Mouse (Mus musculus) left cerebral cortex, adult 2 months (tissue): Measurements from ENCODE around the gene Krt77. TPM values are rescaled to one million over a fixed set of nuclear protein-coding genes. Genes with fewer than 3 reads are reported as not detected.

Source experiments
- DNase-seq, 2 experiments: peaks; one replicate each; pipeline ENCODE4 v3.0.0; 2021 to 2022; ENCODE audit warnings: low spot score in 2 of 2, mixed read lengths in 1 of 2; ENCODE audit errors: extremely low spot score in 1 of 2
- H3K27ac ChIP-seq: fragments of 200-600 bp; 2 replicates; pipeline ENCODE4 v1.8.1; 2022
- H3K4me3 ChIP-seq: fragments of 200-600 bp; 2 replicates; pipeline ENCODE4 v1.8.1; 2022
- CTCF ChIP-seq: fragments of 200-600 bp; IDR thresholded peaks from 2 replicates; pipeline ENCODE4 v1.8.1; 2022; ENCODE audit warnings: antibody characterized with exemption, mild to moderate bottlenecking, moderate library complexity
- intact Hi-C: fragments of 180-260 bp; cut with DNase I; formaldehyde crosslinking; loops from one replicate; pipeline ENCODE4 v1.15.1; 2025
- total RNA-seq, 2 experiments: library from RNA; stranded (reverse); gene quantifications; 2 replicates each; pipeline ENCODE4 v1.2.3; 2021

Gene Krt77
- total RNA-seq, 2 experiments from 2014 or later: 11.4 to 13.8 TPM

DNA sequence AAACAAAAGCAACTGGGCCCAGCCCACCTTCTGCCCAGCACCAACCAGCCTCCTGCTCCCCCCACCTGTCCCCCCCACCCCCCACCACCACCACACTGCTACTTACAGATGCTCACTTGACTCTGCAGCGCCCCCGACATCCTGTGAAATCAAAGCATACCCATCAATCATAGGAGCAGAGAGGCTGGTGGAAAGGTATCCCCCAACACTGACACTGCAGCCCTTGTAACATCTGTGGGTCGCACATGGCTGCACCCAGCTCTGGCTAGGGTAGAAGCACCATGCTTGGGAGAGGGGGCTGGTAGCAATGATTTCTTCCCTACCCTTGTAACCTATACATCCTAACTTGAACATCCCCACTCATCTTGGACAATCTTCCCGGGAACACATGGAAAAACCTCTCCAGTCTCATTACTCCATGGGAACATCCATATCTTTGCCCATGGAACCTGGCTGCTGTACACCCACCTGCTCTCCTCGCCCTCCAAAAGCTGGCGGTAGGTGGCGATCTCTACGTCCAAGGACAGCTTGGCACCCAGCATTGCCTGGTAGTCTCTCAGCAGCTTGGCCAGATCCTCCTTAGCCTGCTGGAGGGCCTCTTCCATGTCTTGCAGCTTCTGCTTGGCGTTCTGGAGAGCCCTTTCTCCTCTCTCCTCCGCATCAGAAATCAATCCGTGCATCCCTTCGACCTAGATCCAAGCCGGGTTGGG, 8.9 kb downstream of the Krt77 start:
- TF ChIP-seq CTCF: no peak; the same call in 1 of the 2 replicates
- Histone ChIP-seq H3K27ac (no peak overlapping the region), H3K4me3 (no peak overlapping the region)
- no peak for DNase-seq
- intact Hi-C loops: loop anchor here (5.0 kb wide), 1 partner anchor 112 kb away; no protein-coding TSS in a partner anchor

DNA sequence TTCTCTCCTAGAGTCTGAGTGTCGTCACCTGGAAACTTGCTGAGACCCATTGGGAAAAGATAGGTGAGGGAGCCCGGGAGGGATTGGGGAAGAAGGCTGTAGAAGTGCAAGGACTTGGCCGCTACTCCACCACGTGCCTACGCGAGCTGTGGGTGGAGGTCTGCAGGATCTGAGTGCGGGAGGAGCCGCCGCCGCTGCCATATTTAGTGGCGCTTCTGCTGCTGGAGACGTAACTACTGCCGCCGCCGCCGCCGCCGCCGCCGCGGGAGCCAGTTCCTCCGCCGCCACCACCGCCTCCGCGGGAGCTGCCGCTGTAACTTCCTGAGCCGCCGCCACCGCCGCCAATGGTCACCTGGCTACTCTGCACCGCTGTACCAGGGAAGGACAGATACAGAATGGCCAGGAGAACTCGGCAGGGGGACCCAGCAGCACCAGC, 9.8 kb downstream of the Krt77 start:
- peak; percentile 48 to 73 for DNase-seq
- peak overlapping the region; percentile 40 for H3K4me3 ChIP-seq
- TF ChIP-seq CTCF: no peak
- peak overlapping the region; percentile 41 for H3K27ac ChIP-seq
- intact Hi-C loops: loop anchor here (5.0 kb wide), 1 partner anchor 113 kb away; no protein-coding TSS in a partner anchor

DNA sequence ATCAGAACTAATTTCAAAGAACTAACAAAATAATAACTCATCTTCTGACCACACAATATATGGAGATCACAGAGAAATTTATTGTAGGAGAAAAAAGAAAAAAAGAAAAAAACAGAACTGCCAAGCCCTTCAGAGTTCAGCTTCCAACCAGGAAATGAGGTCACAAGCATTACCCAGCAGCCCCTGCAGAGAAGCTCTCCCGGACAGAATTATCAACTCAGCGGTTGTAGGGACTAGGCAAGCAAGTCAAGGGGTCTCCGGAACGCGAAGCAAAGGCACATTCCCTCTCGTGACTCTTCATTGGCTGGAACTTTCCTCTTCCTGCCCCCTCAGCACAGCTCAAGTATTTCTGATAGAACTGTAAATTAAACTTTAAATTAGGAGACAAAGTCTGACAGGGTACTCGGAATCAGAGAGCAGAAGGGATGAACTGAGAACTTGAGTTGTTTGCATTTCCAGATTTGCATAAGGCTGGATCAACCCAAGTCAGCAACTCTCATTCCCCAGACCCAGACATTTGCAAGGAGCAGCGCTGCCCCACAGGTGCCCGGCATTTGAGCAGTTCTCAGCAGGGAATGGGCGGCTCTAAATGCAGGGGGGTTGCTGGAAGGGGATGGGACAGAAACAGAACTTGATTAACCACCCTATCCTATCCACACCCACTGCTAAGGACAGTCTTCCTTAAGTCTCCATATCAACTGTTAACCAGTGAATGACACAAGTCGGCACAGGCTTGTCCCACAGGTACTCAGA, 10.7 kb downstream of the Krt77 start:
- intact Hi-C loops: no loop called here
- TF ChIP-seq CTCF: no peak
- Histone ChIP-seq H3K27ac (no peak overlapping the region; the same call in 1 of the 2 replicates), H3K4me3 (no peak overlapping the region)
- DNase-seq: no peak

DNA sequence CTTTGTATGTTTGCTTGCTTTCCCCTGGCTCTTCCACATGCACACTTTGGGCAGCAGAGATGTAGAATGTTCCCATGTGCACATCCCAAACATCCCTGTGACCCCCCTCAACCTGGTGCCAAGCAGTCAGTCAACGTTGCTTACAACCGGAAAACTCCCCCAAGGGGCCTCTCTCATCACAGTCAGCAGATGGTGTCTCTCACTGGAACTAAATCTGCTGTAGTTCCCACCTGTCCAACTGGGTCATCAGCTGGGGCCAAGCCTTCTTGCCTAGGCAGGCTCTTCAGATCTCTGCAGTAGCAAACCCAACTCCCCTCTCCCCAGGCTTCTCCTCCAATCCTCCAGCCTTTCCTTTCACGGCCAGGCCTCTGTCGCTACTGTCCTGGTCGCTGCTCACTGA, 12.8 kb downstream of the Krt77 start:
- Histone ChIP-seq H3K27ac (no peak overlapping the region), H3K4me3 (no peak overlapping the region)
- intact Hi-C loops: no loop called here
- no peak for TF ChIP-seq CTCF
- DNase-seq: no peak

DNA sequence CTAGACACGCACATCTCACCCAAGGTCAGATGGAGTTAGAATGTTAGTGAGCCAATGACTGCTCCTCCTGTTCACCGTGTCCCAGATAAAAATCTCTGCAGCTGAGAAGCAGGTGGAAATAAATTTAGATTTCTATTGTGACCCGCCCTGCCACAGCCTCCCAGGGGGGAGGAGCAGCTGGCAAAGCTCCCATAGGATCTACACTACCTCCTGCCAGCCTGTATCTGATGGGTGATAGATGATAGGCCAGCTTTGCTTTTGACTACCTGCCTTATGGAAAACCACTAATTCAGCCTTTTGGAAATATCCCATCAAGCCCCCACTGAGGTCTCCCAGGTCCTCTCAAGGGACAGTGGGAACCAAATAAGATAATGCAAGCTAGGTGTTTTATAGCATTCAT, 13.8 kb downstream of the Krt77 start:
- DNase-seq: no peak
- intact Hi-C loops: no loop called here
- TF ChIP-seq CTCF: no peak
- no peak overlapping the region for H3K4me3 ChIP-seq
- H3K27ac ChIP-seq: no peak overlapping the region

DNA sequence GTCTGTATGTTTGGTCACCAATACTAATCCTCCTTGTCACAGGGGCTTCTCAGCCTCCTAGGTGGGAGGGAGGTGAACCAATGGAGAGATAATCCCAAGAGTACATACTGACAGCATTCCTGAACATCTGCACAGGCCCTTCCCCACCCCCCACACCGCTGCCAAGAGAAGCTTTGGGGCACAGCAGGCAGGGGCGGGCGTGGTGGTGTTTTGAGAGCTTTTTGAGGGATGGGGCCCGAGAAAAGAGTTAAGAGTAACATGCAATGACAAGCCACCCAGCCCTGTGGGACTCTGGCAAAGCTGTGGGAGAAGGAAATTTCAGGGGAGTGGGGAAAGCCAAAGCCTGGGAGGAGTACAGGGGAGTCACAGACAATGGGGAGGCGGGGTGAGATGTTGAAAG, 15.2 kb downstream of the Krt77 start:
- no peak for TF ChIP-seq CTCF
- no peak for DNase-seq
- H3K4me3 ChIP-seq: no peak overlapping the region
- H3K27ac ChIP-seq: peak overlapping the region; percentile 32; the same call in 1 of the 2 replicates
- intact Hi-C loops: no loop called here

DNA sequence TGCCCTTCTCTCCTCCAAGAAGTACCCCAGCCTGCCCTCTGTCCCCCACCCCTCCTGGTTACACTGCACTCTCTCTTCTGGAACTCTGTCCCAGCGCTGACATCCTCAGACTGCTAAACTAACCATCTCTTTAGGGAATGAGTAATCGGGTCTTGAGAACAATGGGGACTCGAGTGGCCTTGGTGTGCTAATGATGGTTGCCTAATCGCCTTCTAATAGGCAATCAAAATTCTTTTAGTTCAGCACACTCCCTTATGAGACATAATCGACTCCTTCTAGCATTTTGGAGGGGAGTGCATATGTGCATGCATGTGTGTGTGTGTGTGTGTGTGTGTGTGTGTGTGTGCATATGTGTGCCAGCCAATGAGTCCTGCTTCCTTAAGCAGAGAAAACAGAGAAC, 16.9 kb downstream of the Krt77 start:
- TF ChIP-seq CTCF: no peak
- Histone ChIP-seq H3K27ac (no peak overlapping the region), H3K4me3 (no peak overlapping the region)
- intact Hi-C loops: no loop called here
- DNase-seq: no peak

DNA sequence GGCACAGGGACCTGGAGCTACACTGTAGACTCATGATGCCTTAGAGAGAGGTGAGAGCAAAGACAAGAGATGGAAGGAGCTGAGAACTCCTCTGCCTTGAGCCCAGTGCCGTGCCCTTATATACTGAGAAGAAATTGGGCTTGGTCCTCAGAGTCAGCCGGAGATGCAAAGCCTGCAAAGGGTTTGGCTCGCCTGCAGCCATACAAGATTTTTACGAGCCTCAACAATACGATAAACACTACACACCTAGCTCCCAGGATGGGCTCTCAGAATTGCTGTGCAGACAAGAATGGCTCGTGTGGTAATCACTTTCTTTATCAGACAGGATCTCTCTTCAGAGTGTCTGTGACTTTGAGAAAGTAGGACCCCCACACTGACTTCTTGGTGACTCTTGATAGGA, 18.8 kb downstream of the Krt77 start, which contains the start of gene Krt1:
TSS of gene Krt1 (minus strand) at position 101 of the 400 bp plus-strand sequence.
- no peak for TF ChIP-seq CTCF
- Histone ChIP-seq H3K4me3 (no peak within 1 kb of the TSS), H3K27ac (no peak within 1 kb of the TSS)
- no peak for DNase-seq
- intact Hi-C loops: no loop called here

DNA sequence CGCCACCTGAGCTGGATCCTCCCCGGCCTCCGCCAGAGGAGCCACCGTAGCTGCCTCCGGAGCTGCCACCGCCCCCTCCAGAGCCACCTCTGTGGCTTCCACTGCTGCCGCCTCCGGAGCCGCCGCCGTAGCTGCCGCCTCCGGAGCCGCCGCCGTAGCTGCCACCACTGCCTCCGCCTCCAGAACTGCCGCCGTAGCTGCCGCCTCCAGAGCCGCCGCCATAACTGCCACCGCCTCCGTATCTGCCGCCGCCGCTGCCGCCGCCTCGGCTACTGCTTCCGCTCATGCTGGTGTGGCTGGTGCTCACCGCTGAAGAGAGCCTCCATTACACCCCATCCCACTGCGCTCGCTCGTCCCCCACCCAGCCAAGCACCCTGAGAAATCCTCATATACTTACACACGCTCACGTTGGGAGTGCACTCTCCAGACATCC, 23.5 kb downstream of the Krt77 start:
- intact Hi-C loops: no loop called here
- TF ChIP-seq CTCF: no peak; the same call in 1 of the 2 replicates
- peak overlapping the region; percentile 43 for H3K4me3 ChIP-seq
- peak; percentile 60 to 66 for DNase-seq
- H3K27ac ChIP-seq: peak overlapping the region; percentile 70

DNA sequence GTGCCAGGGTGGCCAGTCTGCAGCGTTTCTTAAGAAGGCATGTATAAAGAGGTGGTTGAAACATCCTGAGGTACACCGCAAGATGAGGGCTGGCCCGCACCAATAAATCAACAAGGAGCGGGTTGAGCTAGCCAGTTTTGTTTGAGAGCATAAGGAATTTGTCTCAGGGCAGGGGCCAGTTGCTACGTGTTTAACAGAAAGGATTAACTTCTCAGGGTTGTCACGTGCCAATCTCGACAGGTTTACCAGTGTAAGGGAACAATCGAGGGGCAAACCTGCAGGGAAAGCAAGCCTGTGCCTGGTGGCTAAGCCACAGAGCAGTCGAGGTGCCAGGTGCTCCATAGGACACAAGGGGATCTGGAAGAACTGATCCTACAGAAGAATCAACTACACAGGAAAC, 26.3 kb downstream of the Krt77 start:
- intact Hi-C loops: no loop called here
- Histone ChIP-seq H3K27ac (no peak overlapping the region), H3K4me3 (no peak overlapping the region)
- no peak for TF ChIP-seq CTCF
- no peak for DNase-seq

DNA sequence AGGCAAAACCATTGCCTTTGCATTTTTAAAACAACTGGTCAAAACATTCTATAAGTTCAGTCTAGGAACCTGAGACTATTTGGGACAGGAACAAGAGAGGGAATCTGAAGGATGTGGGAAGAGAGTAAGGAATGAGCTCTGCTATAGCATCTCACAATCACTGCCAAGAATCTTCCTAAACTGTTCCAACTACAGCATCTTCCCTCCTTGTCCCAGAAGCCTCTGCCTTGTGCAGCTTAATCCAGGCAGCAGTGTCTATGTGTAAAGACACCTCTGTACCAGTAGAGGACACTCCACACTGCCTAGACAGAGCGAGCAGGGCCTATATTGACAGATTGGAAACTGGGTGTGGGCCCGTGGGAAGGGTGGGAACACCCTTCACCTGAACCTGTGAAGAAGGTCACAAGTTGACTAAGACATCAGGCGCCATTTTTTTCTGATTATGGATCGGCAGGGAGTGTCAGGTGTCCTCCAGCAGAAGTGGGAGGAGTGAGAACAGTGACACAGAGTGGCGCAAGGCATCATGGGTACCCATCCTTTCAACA, 34.6 kb downstream of the Krt77 start:
- DNase-seq: no peak
- intact Hi-C loops: no loop called here
- H3K27ac ChIP-seq: no peak overlapping the region
- peak; percentile 20 for TF ChIP-seq CTCF
- H3K4me3 ChIP-seq: no peak overlapping the region

DNA sequence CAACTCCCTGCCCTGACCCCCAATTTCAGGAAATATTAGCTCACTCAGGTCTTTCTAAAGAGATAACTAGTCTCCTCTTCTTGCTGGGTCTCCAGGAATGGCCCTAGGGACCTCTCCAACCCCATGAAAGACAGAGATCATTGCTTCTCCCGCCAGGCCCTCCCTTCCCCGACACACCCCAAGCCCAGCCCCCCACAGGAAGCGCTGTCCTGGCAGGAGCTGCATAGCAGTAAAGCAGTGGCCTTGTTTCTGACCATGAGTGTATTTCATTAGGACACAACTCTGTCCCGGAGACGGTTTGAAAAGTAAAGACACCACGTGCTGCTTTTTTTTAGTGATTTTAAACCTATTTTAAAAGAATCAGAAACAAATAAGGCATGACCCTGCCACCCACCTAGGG, 36.4 kb downstream of the Krt77 start:
- no peak for TF ChIP-seq CTCF
- intact Hi-C loops: no loop called here
- no peak for DNase-seq
- H3K27ac ChIP-seq: no peak overlapping the region
- no peak overlapping the region for H3K4me3 ChIP-seq
